Mouse (Mus musculus) limb, embryonic 14.5 days (tissue): ENCODE measurements around the gene Kif22. TPM values are rescaled to one million over a fixed set of nuclear protein-coding genes. Genes with fewer than 3 reads are reported as not detected.
A peak's percentile ranks its signal among the peaks of the same experiment; 100 is the strongest.

Experiments used
- ATAC-seq: fragments of 200-750 bp; cut with Nextera tagmentation; 2 replicates; pipeline ENCODE4 v1.8.0; 2017; ENCODE audit warnings: low read depth, moderate number of reproducible peaks, moderate TSS enrichment; ENCODE audit not compliant: low FRiP score
- DNase-seq: peaks from one replicate; pipeline ENCODE4 v3.0.0-alpha.2; 2015; ENCODE audit warnings: low spot score
- H3K27ac ChIP-seq: fragments of 300-500 bp; sonication (generic); replicated peaks from 2 replicates; pipeline ENCODE4 v1.5.1; 2014; ENCODE audit warnings: low read depth, mild to moderate bottlenecking, low read length, moderate library complexity, mixed read lengths
- H3K27me3 ChIP-seq: fragments of 300-500 bp; sonication (generic); 2 replicates; pipeline ENCODE4 v1.6.1; 2014; ENCODE audit warnings: low read length, mixed read lengths; ENCODE audit not compliant: control insufficient read depth, insufficient read depth
- H3K36me3 ChIP-seq: fragments of 300-500 bp; sonication (generic); 2 replicates; pipeline ENCODE4 v1.6.1; 2014; ENCODE audit warnings: mild to moderate bottlenecking, low read length, moderate library complexity, mixed read lengths; ENCODE audit not compliant: control insufficient read depth, insufficient read depth
- H3K4me1 ChIP-seq: fragments of 300-500 bp; sonication (generic); 2 replicates; pipeline ENCODE4 v1.6.1; 2014; ENCODE audit warnings: antibody characterized with exemption, low read length, mixed read lengths; ENCODE audit not compliant: control insufficient read depth, insufficient read depth
- H3K4me2 ChIP-seq: fragments of 300-500 bp; sonication (generic); replicated peaks from 2 replicates; pipeline ENCODE4 v1.6.1; 2014; ENCODE audit warnings: low read depth, mild to moderate bottlenecking, low read length, moderate library complexity; ENCODE audit not compliant: severe bottlenecking
- H3K4me3 ChIP-seq: fragments of 300-500 bp; sonication (generic); replicated peaks from 2 replicates; pipeline ENCODE4 v1.5.1; 2014; ENCODE audit warnings: low read length
- H3K9ac ChIP-seq: fragments of 300-500 bp; sonication (generic); 2 replicates; pipeline ENCODE4 v1.6.1; 2014; ENCODE audit warnings: mild to moderate bottlenecking, low read depth, low read length, moderate library complexity; ENCODE audit not compliant: severe bottlenecking
- H3K9me3 ChIP-seq: fragments of 300-500 bp; sonication (generic); 2 replicates; pipeline ENCODE4 v1.6.1; 2016; ENCODE audit warnings: low read length; ENCODE audit not compliant: control insufficient read depth
- POLR2A ChIP-seq: fragments of 200-500 bp; IDR thresholded peaks from 2 replicates; pipeline ENCODE4 v1.8.0; 2012; ENCODE audit warnings: inconsistent platforms, mild to moderate bottlenecking, moderate library complexity, borderline replicate concordance; ENCODE audit not compliant: insufficient read depth, insufficient read length; ENCODE audit errors: extremely low read depth
- WGBS: fragments of 180-500 bp; shearing (Covaris S2); extraction: QIAGEN DNeasy Blood & Tissue Kit; methylation state at CpG from one replicate; pipeline ENCODE4 v1.1.7; 2014; 5-methylcytosine and 5-hydroxymethylcytosine counted together
- polyA plus RNA-seq, 2 experiments: library from polyadenylated mRNA; depleted of rRNA in 1 of 2; stranded (reverse) in 1 of 2; unstranded in 1 of 2; fragments of >200 nt; fragmentation: Nextera tagmentation in 1 of 2; extraction: Ambion mirVana in 1 of 2; gene quantifications; 2 replicates each; pipeline versions ENCODE4 v1.2.1 to v1.2.3; 2012 to 2014

Kif22 gene
- polyA plus RNA-seq, 2 experiments = 68.4 to 87.2 TPM

- Histone ChIP-seq H3K4me1 (peaks cover 10% of the 10 kb centered on the region), H3K9me3 (no peaks in the 10 kb centered on the region), H3K9ac (no peak overlapping the region), H3K27ac (no peak overlapping the region), H3K4me2 (no peak overlapping the region), H3K36me3 (peaks cover 35% of the 10 kb centered on the region), H3K4me3 (no peak overlapping the region), H3K27me3 (no peaks in the 10 kb centered on the region)
- 88% methylated on average over 6 of the region's 6 CpGs for WGBS
- no peak for ATAC-seq
- TF ChIP-seq POLR2A = no peak
- no peak for DNase-seq
Observed at GRCm38 (mm10) chr7:127012374-127012773, 29.9 kb downstream of the Kif22 start.

GRCm38 (mm10) chr7:127011717-127012116, 30.6 kb downstream of the Kif22 start:
- H3K4me2 ChIP-seq = no peak overlapping the region
- 68% methylated on average over 2 of the region's 2 CpGs for WGBS
- no peaks in the 10 kb centered on the region for H3K27me3 ChIP-seq
- H3K4me3 ChIP-seq = no peak overlapping the region
- no peak for TF ChIP-seq POLR2A
- H3K9me3 ChIP-seq = no peaks in the 10 kb centered on the region
- no peak overlapping the region for H3K9ac ChIP-seq
- H3K4me1 ChIP-seq = peaks cover 10% of the 10 kb centered on the region
- DNase-seq (no peak), ATAC-seq (no peak)
- peaks cover 35% of the 10 kb centered on the region for H3K36me3 ChIP-seq
- no peak overlapping the region for H3K27ac ChIP-seq

- H3K36me3 ChIP-seq = peaks cover 34% of the 10 kb centered on the region
- peaks cover 9% of the 10 kb centered on the region for H3K4me1 ChIP-seq
- H3K9me3 ChIP-seq = no peaks in the 10 kb centered on the region
- DNase-seq = no peak
- ATAC-seq = no peak
- no peak overlapping the region for H3K27ac ChIP-seq
- H3K9ac ChIP-seq = no peak overlapping the region
- WGBS = 86% methylated on average over 2 of the region's 2 CpGs
- H3K4me2 ChIP-seq = no peak overlapping the region
- no peak overlapping the region for H3K4me3 ChIP-seq
- no peak for TF ChIP-seq POLR2A
- no peaks in the 10 kb centered on the region for H3K27me3 ChIP-seq
Observed at GRCm38 (mm10) chr7:127011051-127011450, 31.2 kb downstream of the Kif22 start.

- ATAC-seq (no peak), DNase-seq (no peak)
- Histone ChIP-seq H3K27me3 (no peaks in the 10 kb centered on the region), H3K4me3 (no peak overlapping the region), H3K36me3 (peaks cover 20% of the 10 kb centered on the region), H3K9me3 (no peaks in the 10 kb centered on the region), H3K9ac (no peak overlapping the region), H3K4me2 (no peak overlapping the region), H3K27ac (no peak overlapping the region), H3K4me1 (no peaks in the 10 kb centered on the region; the same call in 1 of the 2 replicates)
- no peak for TF ChIP-seq POLR2A
- WGBS = 85% methylated on average over 17 of the region's 17 CpGs
Observed at GRCm38 (mm10) chr7:127009307-127010085, 32.8 kb downstream of the Kif22 start.

GRCm38 (mm10) chr7:127008239-127009019, 33.8 kb downstream of the Kif22 start:
- WGBS = 67% methylated on average over 9 of the region's 9 CpGs
- DNase-seq (peak; percentile 48), ATAC-seq (no peak)
- Histone ChIP-seq H3K4me1 (no peaks in the 10 kb centered on the region; the same call in 1 of the 2 replicates), H3K27me3 (no peaks in the 10 kb centered on the region), H3K4me3 (no peak overlapping the region), H3K9ac (no peak overlapping the region), H3K27ac (no peak overlapping the region), H3K4me2 (no peak overlapping the region), H3K36me3 (peaks cover 10% of the 10 kb centered on the region), H3K9me3 (no peaks in the 10 kb centered on the region)
- TF ChIP-seq POLR2A = no peak
